Mouse (Mus musculus) liver, embryonic 13.5 days (tissue): ENCODE results near the gene Usp10. TPM values are rescaled to one million over a fixed set of nuclear protein-coding genes. Genes with fewer than 3 reads are reported as not detected.

ENCODE experiments used
- ATAC-seq: fragments of 200-750 bp; cut with Nextera tagmentation; 2 replicates; pipeline ENCODE4 v1.8.0; 2017; ENCODE audit warnings: low read depth, mild to moderate bottlenecking, moderate number of reproducible peaks, moderate library complexity
- DNase-seq: peaks from one replicate; pipeline ENCODE4 v3.0.0; 2022
- H3K27ac ChIP-seq: fragments of 300-500 bp; sonication (generic); 2 replicates; pipeline ENCODE4 v1.5.1; 2015; ENCODE audit warnings: moderate library complexity, mild to moderate bottlenecking, inconsistent platforms
- H3K27me3 ChIP-seq: fragments of 300-500 bp; sonication (generic); 2 replicates; pipeline ENCODE4 v1.6.1; 2015; ENCODE audit warnings: mild to moderate bottlenecking, inconsistent platforms
- H3K36me3 ChIP-seq: fragments of 300-500 bp; sonication (generic); 2 replicates; pipeline ENCODE4 v1.6.1; 2015; ENCODE audit warnings: mild to moderate bottlenecking, inconsistent platforms
- H3K4me1 ChIP-seq: fragments of 300-500 bp; sonication (generic); replicated peaks from 2 replicates; pipeline ENCODE4 v1.6.1; 2015; ENCODE audit warnings: inconsistent platforms
- H3K4me2 ChIP-seq: fragments of 300-500 bp; sonication (generic); 2 replicates; pipeline ENCODE4 v1.6.1; 2015; ENCODE audit warnings: inconsistent platforms, mild to moderate bottlenecking, moderate library complexity
- H3K4me3 ChIP-seq: fragments of 300-500 bp; sonication (generic); replicated peaks from 2 replicates; pipeline ENCODE4 v1.5.1; 2015; ENCODE audit warnings: mild to moderate bottlenecking, inconsistent platforms
- H3K9ac ChIP-seq: fragments of 300-500 bp; sonication (generic); 2 replicates; pipeline ENCODE4 v1.6.1; 2015; ENCODE audit warnings: mild to moderate bottlenecking, inconsistent platforms
- H3K9me3 ChIP-seq: fragments of 300-500 bp; sonication (generic); replicated peaks from 2 replicates; pipeline ENCODE4 v1.6.1; 2016; ENCODE audit warnings: inconsistent platforms
- WGBS: fragments of 180-500 bp; shearing (Covaris S2); methylation state at CpG from one replicate; pipeline ENCODE4 v1.1.7; 2015; ENCODE audit not compliant: insufficient replicate concordance; 5-methylcytosine and 5-hydroxymethylcytosine counted together
- polyA plus RNA-seq: library from polyadenylated mRNA; unstranded; fragments of >200 nt; fragmentation: Nextera tagmentation; extraction: Ambion mirVana; gene quantifications from 2 replicates; pipeline ENCODE4 v1.2.1, GENCODE M21; 2015

Gene Usp10
- polyA plus RNA-seq, 1 experiment from 2014 or later = 93.8 TPM

- H3K4me3 ChIP-seq = no peak overlapping the region
- H3K4me1 ChIP-seq = peaks cover 13% of the 10 kb centered on the region
- H3K4me2 ChIP-seq = no peak overlapping the region
- peaks cover 96% of the 10 kb centered on the region for H3K36me3 ChIP-seq
- 84% methylated on average over 7 of the region's 7 CpGs for WGBS
- DNase-seq (no peak), ATAC-seq (no peak)
- no peak overlapping the region for H3K9ac ChIP-seq
- H3K9me3 ChIP-seq = no peaks in the 10 kb centered on the region
- no peaks in the 10 kb centered on the region for H3K27me3 ChIP-seq
- no peak overlapping the region for H3K27ac ChIP-seq
These were observed 28.3 kb downstream of the Usp10 start for GRCm38 (mm10) chr8:119938481-119938880.

- peaks cover 8% of the 10 kb centered on the region; the same call in 1 of the 2 replicates for H3K4me1 ChIP-seq
- DNase-seq (no peak), ATAC-seq (no peak)
- H3K27ac ChIP-seq = no peak overlapping the region
- 89% methylated on average over 2 of the region's 2 CpGs for WGBS
- H3K4me3 ChIP-seq = no peak overlapping the region
- H3K36me3 ChIP-seq = peaks cover 96% of the 10 kb centered on the region
- H3K4me2 ChIP-seq = no peak overlapping the region
- no peaks in the 10 kb centered on the region for H3K27me3 ChIP-seq
- H3K9ac ChIP-seq = no peak overlapping the region
- H3K9me3 ChIP-seq = no peaks in the 10 kb centered on the region
These were observed 29.2 kb downstream of the Usp10 start for GRCm38 (mm10) chr8:119939336-119939735.

GRCm38 (mm10) chr8:119941471-119941870, 31.3 kb downstream of the Usp10 start:
- DNase-seq (no peak), ATAC-seq (no peak)
- no peak overlapping the region for H3K9ac ChIP-seq
- H3K4me1 ChIP-seq = no peaks in the 10 kb centered on the region
- no peak overlapping the region for H3K4me2 ChIP-seq
- H3K27me3 ChIP-seq = no peaks in the 10 kb centered on the region
- no peaks in the 10 kb centered on the region for H3K9me3 ChIP-seq
- H3K4me3 ChIP-seq = no peak overlapping the region
- 96% methylated on average over 18 of the region's 18 CpGs for WGBS
- H3K27ac ChIP-seq = no peak overlapping the region
- peaks cover 98% of the 10 kb centered on the region for H3K36me3 ChIP-seq

GRCm38 (mm10) chr8:119943616-119944015, 33.5 kb downstream of the Usp10 start:
- Histone ChIP-seq H3K36me3 (peaks cover 98% of the 10 kb centered on the region), H3K4me3 (no peak overlapping the region), H3K27ac (no peak overlapping the region), H3K9me3 (no peaks in the 10 kb centered on the region), H3K4me1 (no peaks in the 10 kb centered on the region), H3K9ac (no peak overlapping the region), H3K27me3 (no peaks in the 10 kb centered on the region), H3K4me2 (no peak overlapping the region)
- WGBS = 86% methylated on average over 10 of the region's 10 CpGs
- DNase-seq = no peak
- no peak for ATAC-seq

GRCm38 (mm10) chr8:119944096-119944811, 34.1 kb downstream of the Usp10 start:
- H3K9ac ChIP-seq = no peak overlapping the region
- WGBS = 66% methylated on average over 9 of the region's 9 CpGs
- H3K27ac ChIP-seq = no peak overlapping the region
- no peaks in the 10 kb centered on the region for H3K27me3 ChIP-seq
- no peak overlapping the region for H3K4me3 ChIP-seq
- H3K4me2 ChIP-seq = no peak overlapping the region
- no peaks in the 10 kb centered on the region for H3K4me1 ChIP-seq
- peak; percentile 53 for ATAC-seq
- no peaks in the 10 kb centered on the region for H3K9me3 ChIP-seq
- DNase-seq = peak; percentile 54
- peaks cover 98% of the 10 kb centered on the region for H3K36me3 ChIP-seq

GRCm38 (mm10) chr8:119946326-119946865, 36.2 kb downstream of the Usp10 start:
- Histone ChIP-seq H3K27ac (no peak overlapping the region), H3K27me3 (no peaks in the 10 kb centered on the region), H3K9ac (no peak overlapping the region), H3K4me3 (no peak overlapping the region), H3K4me2 (no peak overlapping the region), H3K4me1 (no peaks in the 10 kb centered on the region), H3K36me3 (peaks cover 100% of the 10 kb centered on the region), H3K9me3 (no peaks in the 10 kb centered on the region)
- no peak for ATAC-seq
- DNase-seq = no peak
- WGBS = 86% methylated on average over 8 of the region's 8 CpGs

GRCm38 (mm10) chr8:119947653-119948052, 37.5 kb downstream of the Usp10 start:
- Histone ChIP-seq H3K4me2 (no peak overlapping the region), H3K27me3 (no peaks in the 10 kb centered on the region), H3K9ac (no peak overlapping the region), H3K36me3 (peaks cover 100% of the 10 kb centered on the region), H3K4me3 (no peak overlapping the region), H3K9me3 (no peaks in the 10 kb centered on the region), H3K27ac (no peak overlapping the region), H3K4me1 (no peaks in the 10 kb centered on the region)
- 89% methylated on average over 19 of the region's 19 CpGs for WGBS
- ATAC-seq = no peak
- no peak for DNase-seq

GRCm38 (mm10) chr8:119948340-119948739, 38.2 kb downstream of the Usp10 start:
- Histone ChIP-seq H3K27ac (no peak overlapping the region), H3K4me2 (no peak overlapping the region), H3K9me3 (no peaks in the 10 kb centered on the region), H3K27me3 (no peaks in the 10 kb centered on the region), H3K4me3 (no peak overlapping the region), H3K36me3 (peaks cover 100% of the 10 kb centered on the region), H3K4me1 (no peaks in the 10 kb centered on the region), H3K9ac (no peak overlapping the region)
- no peak for ATAC-seq
- DNase-seq = no peak
- WGBS = 88% methylated on average over 15 of the region's 15 CpGs

- Histone ChIP-seq H3K27ac (no peak overlapping the region), H3K36me3 (peaks cover 100% of the 10 kb centered on the region), H3K27me3 (no peaks in the 10 kb centered on the region), H3K9ac (no peak overlapping the region), H3K4me3 (no peak overlapping the region), H3K4me1 (no peaks in the 10 kb centered on the region), H3K4me2 (no peak overlapping the region), H3K9me3 (no peaks in the 10 kb centered on the region)
- DNase-seq (no peak), ATAC-seq (no peak)
- WGBS = 84% methylated on average over 7 of the region's 7 CpGs
These were observed 42.1 kb downstream of the Usp10 start for GRCm38 (mm10) chr8:119952282-119952681.

GRCm38 (mm10) chr8:119952747-119953146, 42.6 kb downstream of the Usp10 start:
- no peaks in the 10 kb centered on the region for H3K9me3 ChIP-seq
- no peak overlapping the region for H3K27ac ChIP-seq
- DNase-seq (no peak), ATAC-seq (no peak)
- peaks cover 100% of the 10 kb centered on the region for H3K36me3 ChIP-seq
- no peak overlapping the region for H3K9ac ChIP-seq
- 86% methylated on average over 5 of the region's 5 CpGs for WGBS
- no peak overlapping the region for H3K4me3 ChIP-seq
- no peak overlapping the region for H3K4me2 ChIP-seq
- H3K4me1 ChIP-seq = no peaks in the 10 kb centered on the region
- no peaks in the 10 kb centered on the region for H3K27me3 ChIP-seq

- no peak for ATAC-seq
- H3K4me2 ChIP-seq = no peak overlapping the region
- H3K36me3 ChIP-seq = peaks cover 83% of the 10 kb centered on the region
- H3K9me3 ChIP-seq = no peaks in the 10 kb centered on the region
- H3K27ac ChIP-seq = no peak overlapping the region
- H3K27me3 ChIP-seq = no peaks in the 10 kb centered on the region
- no peak overlapping the region for H3K4me3 ChIP-seq
- no peaks in the 10 kb centered on the region for H3K4me1 ChIP-seq
- no peak for DNase-seq
- no peak overlapping the region for H3K9ac ChIP-seq
- WGBS = 92% methylated on average over 8 of the region's 8 CpGs
These were observed 45.2 kb downstream of the Usp10 start for GRCm38 (mm10) chr8:119955333-119955732.

GRCm38 (mm10) chr8:119958076-119958475, 47.9 kb downstream of the Usp10 start:
- Histone ChIP-seq H3K27ac (no peak overlapping the region), H3K27me3 (no peaks in the 10 kb centered on the region), H3K9me3 (no peaks in the 10 kb centered on the region), H3K36me3 (peaks cover 56% of the 10 kb centered on the region), H3K4me2 (no peak overlapping the region), H3K4me1 (no peaks in the 10 kb centered on the region), H3K9ac (no peak overlapping the region), H3K4me3 (no peak overlapping the region)
- DNase-seq (no peak), ATAC-seq (no peak)
- 92% methylated on average over 10 of the region's 10 CpGs for whole genome bisulfite sequencing
